Mouse (Mus musculus): ENCODE measurements around the gene Mrpl1.

GRCm38 (mm10) chr5:96166761-96167160, 42.5 kb upstream of the Mrpl1 start:
- no peak for TF ChIP-seq CTCF (IDR thresholded peaks at IDR 0.05; ENCODE audit: borderline replicate concordance, insufficient read depth, low read depth, low read length)
- TF ChIP-seq POLR2A (IDR thresholded peaks at IDR 0.05; ENCODE audit: borderline replicate concordance, insufficient read depth, low read length), result no peak
